Mouse (Mus musculus) intestine, postnatal 0 days (tissue): ENCODE data around the gene Trak2. TPM values are rescaled to one million over a fixed set of nuclear protein-coding genes. Genes with fewer than 3 reads are reported as not detected.
"Not testable (repeated sequence)": the region's sequence is repeated elsewhere in the genome, so short reads cannot be mapped to it uniquely, and the experiment has no call there.

Experiments used
- ATAC-seq: fragments of 200-750 bp; cut with Nextera tagmentation; 2 replicates; pipeline ENCODE4 v1.8.0; 2017; ENCODE audit warnings: mild to moderate bottlenecking, moderate TSS enrichment, moderate library complexity
- H3K27ac ChIP-seq: fragments of 300-500 bp; sonication (generic); 2 replicates; pipeline ENCODE4 v1.5.1; 2014; ENCODE audit warnings: mild to moderate bottlenecking, low read depth, low read length, moderate library complexity
- H3K27me3 ChIP-seq: fragments of 300-500 bp; sonication (generic); replicated peaks from 2 replicates; pipeline ENCODE4 v1.6.1; 2014; ENCODE audit warnings: low read length, mixed read lengths; ENCODE audit not compliant: control insufficient read depth, insufficient read depth
- H3K36me3 ChIP-seq: fragments of 300-500 bp; sonication (generic); 2 replicates; pipeline ENCODE4 v1.6.1; 2014; ENCODE audit warnings: mild to moderate bottlenecking, moderate library complexity; ENCODE audit not compliant: control insufficient read depth, insufficient read depth
- H3K4me1 ChIP-seq: fragments of 300-500 bp; sonication (generic); replicated peaks from 2 replicates; pipeline ENCODE4 v1.6.1; 2014; ENCODE audit warnings: antibody characterized with exemption, low read length, mixed read lengths; ENCODE audit not compliant: control insufficient read depth, insufficient read depth
- H3K4me2 ChIP-seq: fragments of 300-500 bp; sonication (generic); replicated peaks from 2 replicates; pipeline ENCODE4 v1.6.1; 2014; ENCODE audit warnings: low read depth, mild to moderate bottlenecking, moderate library complexity
- H3K4me3 ChIP-seq: fragments of 300-500 bp; sonication (generic); 2 replicates; pipeline ENCODE4 v1.5.1; 2014; ENCODE audit warnings: low read depth, low read length
- H3K9ac ChIP-seq: fragments of 300-500 bp; sonication (generic); 2 replicates; pipeline ENCODE4 v1.6.1; 2014; ENCODE audit warnings: mild to moderate bottlenecking, low read depth, low read length
- H3K9me3 ChIP-seq: fragments of 300-500 bp; sonication (generic); 2 replicates; pipeline ENCODE4 v1.6.1; 2016; ENCODE audit warnings: mixed run types; ENCODE audit not compliant: control insufficient read depth
- CTCF ChIP-seq: sonication (generic); IDR thresholded peaks from 2 replicates; pipeline ENCODE4 v1.5.1; 2016; ENCODE audit warnings: low read depth, mild to moderate bottlenecking, control low read depth, antibody characterized with exemption, moderate library complexity
- WGBS: fragments of 180-500 bp; shearing (Covaris S2); extraction: QIAGEN DNeasy Blood & Tissue Kit; methylation state at CpG from one replicate; pipeline ENCODE4 v1.1.7; 2014; 5-methylcytosine and 5-hydroxymethylcytosine counted together
- polyA plus RNA-seq: library from polyadenylated mRNA; unstranded; fragments of >200 nt; fragmentation: Nextera tagmentation; extraction: Ambion mirVana; gene quantifications from 2 replicates; pipeline ENCODE4 v1.2.1, GENCODE M21; 2015

The Trak2 gene
- polyA plus RNA-seq, 1 experiment from 2014 or later = 5.4 TPM

DNA sequence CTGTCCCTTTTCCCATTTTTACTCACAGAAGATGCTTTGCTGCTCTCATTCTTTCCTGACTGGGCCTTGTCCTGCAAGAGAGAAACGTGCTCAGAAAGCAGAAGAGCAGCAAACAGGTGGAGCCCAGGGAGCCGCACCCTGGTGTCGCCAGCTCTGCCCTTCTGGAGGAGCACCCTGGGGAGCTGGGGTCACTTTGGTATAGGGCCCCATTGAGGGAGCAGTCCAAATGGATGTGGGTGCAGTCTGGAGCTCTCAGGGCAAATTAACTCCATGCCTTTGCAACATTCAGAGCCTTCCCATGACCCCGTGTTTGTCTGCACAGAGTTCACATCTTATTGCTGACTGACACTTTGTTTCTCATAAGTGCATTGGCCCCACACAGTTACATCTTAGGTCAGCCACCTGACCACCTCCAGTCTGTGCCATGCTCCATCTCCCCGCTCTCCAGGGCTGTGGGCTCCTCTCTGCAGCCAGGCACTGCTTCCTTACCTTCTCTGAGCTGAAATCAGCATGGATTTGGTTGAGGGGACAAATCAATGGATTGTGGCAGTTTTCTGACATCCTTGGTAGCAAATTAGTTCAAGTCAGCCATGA, 82.4 kb downstream of the Trak2 start:
- not testable (repeated sequence) for H3K27ac ChIP-seq, H3K4me1 ChIP-seq, H3K4me3 ChIP-seq, H3K36me3 ChIP-seq, H3K9me3 ChIP-seq, H3K27me3 ChIP-seq, H3K9ac ChIP-seq, H3K4me2 ChIP-seq
- WGBS = 37% methylated on average over 4 of the region's 5 CpGs
- ATAC-seq = peak; percentile 86

DNA sequence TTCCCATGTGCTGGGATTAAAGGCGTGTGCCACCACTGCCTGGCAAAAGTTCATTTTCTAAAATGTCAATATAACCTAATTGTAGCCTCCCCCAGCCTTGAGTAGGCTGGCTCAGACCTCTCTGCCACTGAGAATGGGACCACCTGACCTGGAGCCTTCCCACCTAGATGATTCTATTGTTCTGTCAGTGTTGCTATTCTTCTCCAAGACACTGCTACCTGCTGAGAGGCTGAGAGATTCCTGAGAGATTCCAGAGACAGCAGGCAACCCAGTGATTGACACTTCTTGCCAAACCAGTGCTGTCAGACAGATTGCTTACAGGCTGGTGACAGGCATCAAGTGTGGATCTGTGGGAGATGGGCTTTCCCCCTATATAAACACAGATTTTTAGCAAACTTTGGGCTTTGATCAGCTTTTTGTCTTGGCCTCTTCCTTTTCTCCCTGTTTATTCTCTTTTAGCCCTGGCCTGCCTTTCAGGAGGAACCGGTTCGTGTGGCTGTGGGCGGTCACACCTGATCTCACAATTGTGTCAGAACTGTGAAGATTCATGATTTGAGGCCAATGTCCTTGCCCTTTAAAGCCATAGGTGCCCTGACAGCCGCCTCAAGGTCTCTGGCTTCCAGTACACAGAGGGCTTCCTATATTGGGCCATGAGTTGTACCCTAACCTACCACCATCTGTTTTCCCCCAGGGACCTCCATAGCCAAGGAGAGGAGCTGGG, 83.2 kb downstream of the Trak2 start:
- no peak; the same call in 1 of the 2 replicates for ATAC-seq
- 44% methylated on average over 5 of the region's 5 CpGs for WGBS
- no peaks in the 10 kb centered on the region for H3K36me3 ChIP-seq
- no peaks in the 10 kb centered on the region for H3K27me3 ChIP-seq
- no peak overlapping the region for H3K4me3 ChIP-seq
- no peak overlapping the region for H3K9ac ChIP-seq
- peak overlapping the region; percentile 50 for H3K27ac ChIP-seq
- H3K4me1 ChIP-seq = no peaks in the 10 kb centered on the region
- H3K9me3 ChIP-seq = no peaks in the 10 kb centered on the region
- no peak overlapping the region for H3K4me2 ChIP-seq
- TF ChIP-seq CTCF = no peak

DNA sequence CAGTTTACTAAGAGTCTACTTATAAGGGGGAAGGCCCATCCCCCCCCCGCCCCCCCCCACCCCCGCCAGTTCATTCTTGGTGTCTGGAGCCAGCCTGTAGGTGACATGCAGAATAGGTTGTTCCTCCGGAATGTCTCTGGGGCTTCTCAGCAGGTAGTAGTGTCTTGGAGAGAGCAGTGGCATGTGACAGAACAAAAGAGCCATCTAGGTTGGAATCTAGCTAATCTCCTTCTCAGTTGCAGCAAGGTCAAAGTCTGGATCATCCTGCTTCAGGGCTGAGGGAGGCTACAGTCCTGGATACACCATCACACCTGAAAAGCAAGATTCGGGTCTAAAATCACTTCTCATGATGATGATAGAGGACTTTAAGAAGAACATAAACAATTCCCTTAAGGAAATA, 87.6 kb downstream of the Trak2 start:
- Histone ChIP-seq H3K4me3 (no peak overlapping the region), H3K9ac (no peak overlapping the region), H3K4me1 (no peaks in the 10 kb centered on the region), H3K27me3 (no peaks in the 10 kb centered on the region), H3K4me2 (no peak overlapping the region), H3K36me3 (no peaks in the 10 kb centered on the region), H3K9me3 (no peaks in the 10 kb centered on the region), H3K27ac (no peak overlapping the region)
- no peak for ATAC-seq
- 89% methylated on average over 4 of the region's 4 CpGs for WGBS
- no peak for TF ChIP-seq CTCF

DNA sequence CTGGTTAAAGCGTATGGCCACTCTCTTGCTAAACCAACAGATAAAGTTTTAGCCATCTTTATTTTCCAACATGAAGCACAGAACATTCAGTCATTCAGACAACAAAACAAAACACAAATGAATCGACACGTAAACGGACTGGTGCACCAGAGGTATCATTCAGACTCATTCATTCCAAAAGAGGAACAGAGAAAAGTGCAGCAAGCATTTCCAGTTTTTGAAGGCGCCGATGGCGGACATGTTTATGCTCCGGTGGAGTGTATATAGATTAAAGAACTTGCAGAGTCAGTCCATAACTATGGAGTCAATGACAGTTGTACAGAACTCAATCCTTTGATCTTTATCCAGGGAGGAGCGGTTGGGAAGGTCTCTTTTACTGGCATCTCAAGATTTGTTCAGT, 90.0 kb downstream of the Trak2 start:
- not testable (repeated sequence) for H3K4me3 ChIP-seq, H3K27me3 ChIP-seq, H3K27ac ChIP-seq, H3K4me1 ChIP-seq, H3K9me3 ChIP-seq, H3K36me3 ChIP-seq, H3K9ac ChIP-seq, H3K4me2 ChIP-seq, ATAC-seq
- 88% methylated on average over 9 of the region's 9 CpGs for WGBS

DNA sequence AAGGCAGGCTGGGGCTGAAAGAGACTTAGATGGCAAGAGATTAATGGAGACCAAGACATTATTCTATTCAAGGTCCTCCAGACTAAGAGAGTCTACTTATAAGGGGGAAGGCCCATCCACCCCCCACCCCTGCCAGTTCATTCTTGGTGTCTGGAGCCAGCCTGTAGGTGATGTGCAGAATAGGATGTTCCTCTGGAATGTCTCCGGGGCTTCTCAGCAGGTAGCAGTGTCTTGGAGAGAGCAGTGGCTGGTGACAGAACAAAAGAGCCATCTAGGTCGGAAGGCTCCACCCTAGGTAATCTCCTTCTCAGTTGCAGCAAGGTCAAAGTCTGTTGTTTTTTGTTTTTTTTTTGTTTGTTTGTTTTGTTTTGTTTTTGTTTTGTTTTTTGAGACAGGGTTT, 93.9 kb downstream of the Trak2 start:
- not testable (repeated sequence) for H3K36me3 ChIP-seq, H3K4me1 ChIP-seq
- WGBS = 95% methylated on average over 2 of the region's 2 CpGs

DNA sequence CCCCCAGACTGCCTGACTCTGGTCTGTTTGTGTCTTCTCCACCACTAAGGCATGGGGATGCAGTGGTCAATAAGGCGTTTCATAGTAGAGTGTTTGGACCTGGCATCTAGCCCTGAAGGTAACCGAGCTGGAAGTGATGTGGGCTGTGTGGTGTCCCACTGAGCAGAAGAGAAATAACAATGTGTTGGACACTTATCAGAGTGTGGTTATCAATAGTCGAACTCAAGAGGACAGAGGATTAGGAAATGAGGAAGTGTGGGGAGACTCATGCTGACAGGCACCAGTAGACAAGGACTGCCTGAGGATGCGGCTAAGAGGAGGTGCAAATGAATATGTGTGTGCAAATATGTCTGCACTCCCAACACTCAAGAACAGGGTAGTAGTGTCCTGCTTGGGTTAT, 96.7 kb downstream of the Trak2 start:
- H3K36me3 ChIP-seq, H3K9ac ChIP-seq, H3K27me3 ChIP-seq, H3K27ac ChIP-seq, H3K4me3 ChIP-seq, H3K9me3 ChIP-seq, ATAC-seq, H3K4me1 ChIP-seq, H3K4me2 ChIP-seq: not testable (repeated sequence)
- 78% methylated on average over 4 of the region's 4 CpGs for WGBS

More for the DNA sequence above, 93.9 kb downstream of the Trak2 start:
- not testable (repeated sequence) for H3K4me3 ChIP-seq, H3K9me3 ChIP-seq, ATAC-seq, H3K27ac ChIP-seq, H3K27me3 ChIP-seq, H3K4me2 ChIP-seq, H3K9ac ChIP-seq

DNA sequence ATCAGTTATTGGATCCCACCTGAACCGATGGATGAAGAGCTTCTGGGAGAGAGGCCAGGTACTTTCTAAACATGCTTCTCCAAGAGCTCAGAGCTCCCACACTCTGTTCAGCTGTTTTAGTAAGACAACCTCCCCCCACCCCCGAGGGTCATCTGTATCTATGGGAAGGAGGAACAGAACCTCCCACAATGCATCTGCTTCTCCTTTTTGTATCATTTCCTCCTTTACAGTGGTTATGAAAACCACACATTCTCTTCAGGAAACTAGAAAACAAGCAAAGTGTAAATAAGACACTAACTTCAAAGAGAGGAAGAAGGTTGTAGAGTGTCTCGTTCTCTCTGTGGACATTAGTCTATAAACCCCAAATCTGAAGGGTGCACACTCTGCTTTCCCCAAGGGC, 112.6 kb downstream of the Trak2 start:
- H3K9me3 ChIP-seq, H3K4me2 ChIP-seq, H3K4me1 ChIP-seq, H3K9ac ChIP-seq, ATAC-seq, H3K36me3 ChIP-seq, H3K27ac ChIP-seq, H3K27me3 ChIP-seq, H3K4me3 ChIP-seq: not testable (repeated sequence)
- 59% methylated on average over 3 of the region's 3 CpGs for WGBS

DNA sequence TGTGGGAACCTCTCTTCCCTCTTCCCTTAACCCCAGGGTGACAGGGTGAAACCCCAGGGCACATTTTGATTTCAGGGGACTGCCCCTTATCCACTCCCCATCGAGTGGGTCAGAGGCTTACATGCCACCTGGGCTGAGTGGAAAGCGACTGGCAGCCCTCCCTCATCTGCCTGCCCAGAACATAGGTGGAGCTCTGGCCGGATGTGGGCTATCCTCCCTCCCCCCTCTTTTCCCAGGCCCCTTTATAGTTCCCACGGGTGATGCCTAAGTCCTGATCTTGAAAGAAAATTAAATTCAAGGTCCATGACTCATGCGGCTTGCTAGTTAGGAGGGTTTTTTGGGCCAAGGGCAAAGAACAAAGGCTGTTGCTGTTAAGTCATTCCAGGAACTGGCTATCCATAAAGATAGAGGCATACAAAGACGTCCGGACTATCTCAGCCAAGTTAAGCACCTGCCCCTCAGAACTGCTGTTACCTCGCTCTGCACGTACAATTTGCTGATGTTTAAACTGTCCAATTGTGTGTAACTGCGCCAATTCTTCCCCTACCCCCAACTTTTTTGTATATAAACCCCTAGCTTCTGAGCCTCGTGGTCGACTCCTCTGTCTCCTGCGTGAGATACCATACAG, 113.4 kb downstream of the Trak2 start:
- ATAC-seq = peak; percentile 94
- not testable (repeated sequence) for H3K9me3 ChIP-seq

DNA sequence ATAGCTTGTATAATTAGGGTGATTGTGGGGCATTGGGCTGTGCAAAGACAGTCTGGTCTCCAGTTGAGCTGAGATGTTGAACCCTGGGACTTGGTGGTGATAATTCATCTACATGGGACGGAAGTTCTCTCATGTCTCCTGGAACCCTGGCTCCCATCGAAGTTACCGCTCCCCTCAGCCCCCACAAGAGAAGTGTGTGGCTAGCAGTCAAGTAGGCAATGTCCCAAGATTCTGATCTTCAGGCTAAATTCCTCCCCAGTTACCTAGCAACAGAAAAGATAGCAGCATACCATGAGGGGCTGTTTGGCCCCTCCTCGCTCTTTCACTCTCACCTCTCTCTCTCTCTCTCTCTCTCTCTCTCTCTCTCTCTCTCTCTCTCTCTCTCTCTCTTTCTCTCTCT, 114.1 kb downstream of the Trak2 start:
- H3K36me3 ChIP-seq, ATAC-seq, H3K27me3 ChIP-seq, H3K9me3 ChIP-seq, H3K9ac ChIP-seq, H3K4me1 ChIP-seq, H3K4me3 ChIP-seq, H3K27ac ChIP-seq, H3K4me2 ChIP-seq: not testable (repeated sequence)
- 51% methylated on average over 4 of the region's 4 CpGs for WGBS

More for the DNA sequence above, 113.4 kb downstream of the Trak2 start:
- H3K36me3 ChIP-seq, H3K4me1 ChIP-seq, H3K9ac ChIP-seq, H3K27me3 ChIP-seq, H3K4me3 ChIP-seq: not testable (repeated sequence)
- H3K4me2 ChIP-seq = peak overlapping the region; percentile 30
- WGBS = 36% methylated on average over 13 of the region's 13 CpGs
- H3K27ac ChIP-seq = peak overlapping the region; percentile 28; the same call in 1 of the 2 replicates
